Mouse (Mus musculus) MEL (cell line): ENCODE data around the gene Porcn.

ENCODE experiments used
- CHD2 ChIP-seq: IDR thresholded peaks from 2 replicates; pipeline ENCODE4 v1.6.1; 2011; ENCODE audit warnings: low read length, improper control_type of control experiment
- CTCF ChIP-seq, 3 experiments: IDR thresholded peaks in 2 of 3; conservative IDR thresholded peaks in 1 of 3; 2 replicates each; pipeline ENCODE4 v1.5.1; 2011 to 2012; ENCODE audit warnings: low read length in 3 of 3, low read depth in 2 of 3, mild to moderate bottlenecking in 2 of 3, improper control_type of control experiment in 1 of 3, inconsistent platforms in 1 of 3, mixed read lengths in 1 of 3, moderate library complexity in 1 of 3; ENCODE audit not compliant: control insufficient read depth in 1 of 3, insufficient read depth in 1 of 3, poor library complexity in 1 of 3, severe bottlenecking in 1 of 3
- EP300 ChIP-seq, 2 experiments: IDR thresholded peaks; 2 replicates each; pipeline ENCODE4 v1.6.1; 2011; ENCODE audit warnings: improper control_type of control experiment in 2 of 2, low read length in 2 of 2, low read depth in 1 of 2, mild to moderate bottlenecking in 1 of 2
- GATA1 ChIP-seq: IDR thresholded peaks from 2 replicates; pipeline ENCODE4 v1.6.1; 2011; ENCODE audit warnings: low read depth, low read length, improper control_type of control experiment
- NELFE ChIP-seq: IDR thresholded peaks from 2 replicates; pipeline ENCODE4 v1.6.1; 2011; ENCODE audit warnings: low read depth, low read length, improper control_type of control experiment
- POLR2A ChIP-seq, 2 experiments: IDR thresholded peaks; 2 replicates each; pipeline ENCODE4 v1.6.1; 2011 to 2012; ENCODE audit warnings: low read length in 2 of 2, mild to moderate bottlenecking in 2 of 2, control low read depth in 1 of 2, improper control_type of control experiment in 1 of 2, low read depth in 1 of 2, moderate library complexity in 1 of 2; ENCODE audit not compliant: control insufficient read depth in 1 of 2, insufficient read depth in 1 of 2, poor library complexity in 1 of 2
- USF1 ChIP-seq: IDR thresholded peaks from 2 replicates; pipeline ENCODE4 v1.6.1; 2014; ENCODE audit warnings: low read depth, mild to moderate bottlenecking, inconsistent platforms, low read length, improper control_type of control experiment, moderate library complexity
- ZC3H11A ChIP-seq: IDR thresholded peaks from 2 replicates; pipeline ENCODE4 v1.6.1; 2012; ENCODE audit warnings: low read depth, mild to moderate bottlenecking, inconsistent platforms, low read length, improper control_type of control experiment

- TF ChIP-seq GATA1 (no peak), CTCF (IDR thresholded peaks at IDR 0.05 in 2 of 3, conservative IDR thresholded peaks at IDR 0.05 in 1 of 3; ENCODE audit: control insufficient read depth in 1 of 3, insufficient read depth in 1 of 3, low read depth in 2 of 3, low read length in 3 of 3, poor library complexity in 1 of 3, severe bottlenecking in 1 of 3) (no peak), ZC3H11A (no peak), NELFE (no peak), POLR2A (IDR thresholded peaks at IDR 0.05; ENCODE audit: control insufficient read depth in 1 of 2, insufficient read depth in 1 of 2, low read depth in 1 of 2, low read length in 2 of 2, poor library complexity in 1 of 2) (peak in 1 of 2 experiments; percentile 50; a peak in 1 of 4 replicates), EP300 (IDR thresholded peaks at IDR 0.05; ENCODE audit: low read depth in 1 of 2, low read length in 2 of 2) (no peak), USF1 (no peak), CHD2 (no peak)
Observed at GRCm38 (mm10) chrX:8230272-8230671, 23.9 kb upstream of the Porcn start.
